Mouse (Mus musculus): ENCODE data around the gene Adgrg1.
"Not testable (repeated sequence)": the region's sequence is repeated elsewhere in the genome, so short reads cannot be mapped to it uniquely, and the experiment has no call there.

GRCm38 (mm10) chr8:95028391-95028790 lies 53.8 kb downstream of the Adgrg1 start:
- TF ChIP-seq POLR2A, CTCF (IDR thresholded peaks at IDR 0.05; ENCODE audit: extremely low read depth, insufficient read depth, low read length): not testable (repeated sequence)
